Mouse (Mus musculus): ENCODE results near the gene Mrpl1.

Mrpl1 gene

DNA sequence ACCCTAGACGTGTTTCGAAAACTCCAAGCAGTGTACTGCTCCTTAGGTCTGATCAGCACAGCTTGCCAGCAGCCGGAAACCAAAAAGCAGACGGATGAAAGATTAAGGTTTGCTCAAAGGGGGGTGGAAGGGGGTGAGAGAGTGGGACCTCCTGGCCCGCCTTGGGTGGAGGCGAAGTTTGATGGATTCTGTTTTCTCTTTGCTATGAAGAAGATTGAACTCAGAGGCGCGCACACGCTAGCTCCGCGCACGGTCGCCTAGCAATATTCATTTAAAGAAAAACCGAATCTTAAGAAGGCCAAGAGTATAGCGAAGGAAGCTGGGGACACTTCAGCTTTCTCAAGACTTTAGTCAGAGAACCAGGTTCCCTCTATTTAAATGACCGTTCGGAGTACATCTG lies at the start of gene Mrpl1:
Mrpl1 (plus strand) TSS at position 35 of the 400 bp plus-strand sequence.
- peak; percentile 45 for DNase-seq

DNA sequence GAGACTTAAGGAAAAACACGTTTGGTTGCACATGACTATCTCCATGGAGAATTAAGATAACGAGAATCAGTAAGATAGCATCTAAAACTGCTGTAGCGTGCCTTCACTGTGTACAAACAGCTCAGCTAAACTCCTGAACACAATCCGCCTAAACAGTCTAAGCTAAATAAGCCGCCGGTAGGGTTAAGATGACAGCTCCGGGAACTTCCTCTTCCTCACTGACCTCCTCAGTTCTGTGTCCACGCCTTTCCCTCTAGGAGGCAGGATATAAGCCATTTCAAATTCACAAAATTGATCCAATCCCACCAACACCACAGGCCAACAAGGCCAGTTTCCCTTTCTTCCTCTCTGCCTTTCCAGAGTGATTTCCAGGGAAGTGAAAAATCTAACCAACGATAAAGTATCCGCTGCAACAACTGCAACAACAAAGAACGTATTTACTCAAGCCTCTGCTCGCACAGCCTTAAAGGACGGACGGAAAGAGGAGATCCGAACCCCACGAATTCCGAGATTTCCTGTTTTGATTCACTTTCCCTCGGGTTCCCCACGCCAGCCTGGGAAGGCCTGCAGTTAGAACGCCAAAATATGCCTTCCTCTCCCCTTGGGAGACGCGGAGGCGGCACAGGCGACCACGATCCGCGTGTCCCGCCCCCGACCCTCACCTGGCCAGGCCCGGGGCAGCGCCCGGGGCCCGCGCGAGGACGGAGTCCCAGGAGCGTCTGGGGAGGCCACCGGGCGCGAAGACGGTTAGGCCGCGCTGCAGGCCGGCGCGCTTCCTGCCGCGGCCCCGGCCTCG lies 48.6 kb upstream of the Mrpl1 start:
- DNase-seq = peak; percentile 27

DNA sequence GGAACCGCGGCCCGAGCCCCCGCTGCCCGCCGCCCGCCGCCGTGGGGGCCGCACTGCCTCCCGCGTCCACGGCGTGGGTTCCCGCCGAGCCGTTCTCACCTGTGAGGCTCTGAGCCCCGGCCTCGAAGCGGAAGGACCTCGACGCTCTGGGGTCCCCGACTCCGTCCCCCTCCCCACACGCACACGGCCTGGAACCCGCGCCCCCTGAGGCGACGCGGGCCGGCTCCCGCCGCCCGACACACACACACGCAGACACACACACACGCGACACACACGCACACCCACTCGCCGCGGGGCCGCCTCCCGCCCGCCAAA lies 48.1 kb upstream of the Mrpl1 start:
- no peak for DNase-seq

DNA sequence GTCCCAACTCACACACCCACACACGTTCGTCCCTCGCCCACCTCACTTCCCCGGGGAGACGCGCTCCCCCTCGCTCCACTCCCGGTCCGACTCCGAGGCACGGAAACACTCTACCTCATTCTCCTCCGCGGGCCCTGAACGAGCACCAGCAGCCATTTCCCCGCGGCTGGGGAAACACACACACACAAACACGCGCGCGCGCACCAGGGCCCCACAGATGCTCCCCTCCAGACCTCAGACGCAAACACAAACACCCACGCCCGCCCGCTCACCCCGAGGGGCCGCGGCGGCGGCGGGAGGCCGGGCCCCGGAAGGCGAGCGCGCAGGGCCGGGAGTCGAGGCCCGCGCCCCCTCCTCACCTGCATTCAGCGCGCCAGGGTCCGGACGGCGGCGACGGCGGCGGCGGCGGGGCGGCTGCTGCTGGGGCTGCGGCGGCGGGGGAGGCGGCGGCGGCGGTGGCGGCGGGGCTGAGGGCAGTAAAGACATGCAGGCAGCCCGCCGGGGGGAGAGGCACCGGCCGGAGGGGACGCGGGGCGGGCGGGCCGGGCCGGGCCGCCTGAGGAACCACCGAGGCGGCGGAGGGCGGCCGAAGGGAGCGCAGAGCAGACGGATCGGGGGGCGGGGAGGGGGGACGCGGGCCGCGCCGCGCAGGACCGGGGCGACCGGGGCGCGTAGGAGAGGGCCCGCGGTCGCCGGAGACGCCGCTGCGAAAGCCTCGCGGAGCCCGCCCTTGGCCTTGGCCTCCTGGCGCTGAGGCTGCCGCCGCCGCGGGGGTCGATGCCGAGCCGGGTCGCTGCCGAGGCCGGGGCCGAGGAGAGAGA lies 47.5 kb upstream of the Mrpl1 start:
- peak; percentile 75 for DNase-seq

DNA sequence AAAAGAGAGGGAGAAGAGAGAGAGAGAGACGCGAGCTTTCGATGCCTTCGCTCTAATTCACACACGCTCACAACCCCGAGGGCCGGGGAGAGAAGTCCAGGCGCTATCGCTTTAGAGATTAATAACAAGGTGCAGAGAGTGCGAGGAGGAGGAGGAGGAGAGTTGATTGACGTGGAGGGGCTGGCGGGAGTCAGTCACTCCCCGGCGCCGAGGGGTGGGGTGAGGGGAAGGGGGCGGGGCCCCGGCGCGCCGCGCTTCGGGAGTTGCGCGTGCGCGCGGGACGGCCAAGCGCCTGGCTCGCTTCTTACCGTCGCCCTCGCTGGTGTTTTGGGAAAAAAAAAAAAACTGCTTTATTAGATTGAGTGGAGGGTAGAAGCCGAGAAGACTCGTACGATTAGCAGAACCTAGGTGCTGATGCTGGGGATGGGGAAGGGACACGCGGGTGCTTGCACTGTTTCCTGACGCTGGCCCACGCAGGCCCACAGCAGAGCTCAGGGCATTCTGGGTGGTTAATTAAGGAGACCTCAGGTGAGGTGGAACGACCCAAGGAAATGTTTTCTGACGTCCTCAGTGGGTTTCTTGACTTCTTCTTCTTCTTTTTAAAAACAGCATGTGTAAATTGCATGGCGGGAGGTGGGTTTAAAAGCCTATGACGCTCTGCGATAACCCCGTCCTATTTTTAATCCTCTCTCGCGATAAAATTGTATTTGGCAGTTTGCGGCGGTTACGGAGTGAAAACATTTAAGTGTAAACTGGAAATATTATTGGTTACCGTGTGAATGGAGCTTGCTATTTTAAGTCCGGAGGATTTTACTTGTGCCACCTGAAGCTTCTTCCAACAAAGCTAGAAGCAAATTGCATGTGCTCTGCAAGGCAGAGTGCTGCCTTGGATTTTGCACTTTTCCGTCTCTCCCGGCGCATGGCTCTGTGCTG lies 46.6 kb upstream of the Mrpl1 start:
- peak; percentile 85 for DNase-seq

DNA sequence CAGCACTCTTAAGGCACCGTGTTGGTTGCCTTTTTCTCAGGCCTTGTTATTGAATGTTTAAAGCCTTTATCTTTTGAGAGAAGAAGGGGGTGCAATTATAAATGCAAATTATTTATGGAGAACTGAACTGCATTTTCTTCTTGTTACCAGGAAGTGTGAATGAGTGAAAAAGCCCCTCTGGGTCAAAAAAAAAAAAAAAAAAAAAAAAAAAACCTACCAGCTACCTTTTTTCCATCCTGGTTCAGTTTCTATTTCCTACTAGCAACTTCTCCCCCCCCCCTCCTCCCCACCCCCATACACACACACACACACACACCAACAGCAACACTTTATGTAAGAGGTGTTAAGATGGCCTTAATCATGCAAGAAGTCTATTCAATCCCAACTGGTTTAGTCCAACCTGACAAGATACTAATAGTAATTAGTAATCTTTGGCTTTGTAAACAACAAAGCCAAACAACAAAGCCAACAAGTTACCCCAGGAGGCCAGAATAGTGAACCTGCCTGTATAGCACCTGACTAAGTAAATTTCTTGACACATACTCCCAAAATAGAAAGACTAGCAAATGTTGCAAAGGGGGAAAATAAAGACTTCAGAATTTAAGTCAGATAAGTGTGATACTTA lies 45.8 kb upstream of the Mrpl1 start:
- no peak for DNase-seq

DNA sequence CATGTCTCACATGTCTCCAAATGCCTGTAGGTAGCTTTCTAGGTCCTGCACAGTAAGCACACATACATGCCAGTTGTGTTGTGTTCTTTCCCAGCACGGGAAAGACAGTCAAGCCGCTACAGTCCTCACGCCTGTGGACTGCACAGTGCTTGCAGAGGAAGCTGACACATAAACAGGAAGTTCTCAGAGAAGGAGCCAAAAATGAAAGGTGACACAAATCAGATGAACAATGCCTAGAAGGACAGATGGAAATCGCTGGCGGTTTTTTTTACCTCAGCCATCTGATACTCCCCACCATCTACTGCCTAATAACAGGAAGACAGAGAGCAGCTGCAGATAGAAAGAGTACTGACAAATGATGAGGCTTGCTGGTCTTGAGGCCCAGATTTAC lies 45.3 kb upstream of the Mrpl1 start, which contains the start of gene Cnot6l:
Cnot6l (minus strand) TSS at position 151 of the 391 bp plus-strand sequence.
- DNase-seq = peak; percentile 28

DNA sequence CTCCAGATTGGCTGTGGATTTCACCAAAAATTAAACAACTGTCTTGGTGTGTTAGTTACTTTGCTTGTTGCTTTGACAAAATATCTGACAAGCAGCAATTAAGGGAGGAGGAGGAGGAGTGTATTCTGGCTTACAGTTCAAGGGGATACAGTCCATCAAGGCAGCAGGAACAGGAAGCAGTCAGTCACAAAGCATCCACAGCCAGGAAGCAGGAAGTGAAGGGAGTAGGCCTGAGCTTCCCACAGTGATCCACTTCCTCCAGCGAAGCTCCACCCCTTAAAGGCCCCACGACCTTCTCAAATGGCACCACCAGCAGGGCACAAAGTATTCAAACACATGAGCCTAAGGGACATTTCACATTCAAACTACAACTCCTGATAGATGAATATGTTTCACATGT lies 42.5 kb upstream of the Mrpl1 start:
- DNase-seq = no peak

DNA sequence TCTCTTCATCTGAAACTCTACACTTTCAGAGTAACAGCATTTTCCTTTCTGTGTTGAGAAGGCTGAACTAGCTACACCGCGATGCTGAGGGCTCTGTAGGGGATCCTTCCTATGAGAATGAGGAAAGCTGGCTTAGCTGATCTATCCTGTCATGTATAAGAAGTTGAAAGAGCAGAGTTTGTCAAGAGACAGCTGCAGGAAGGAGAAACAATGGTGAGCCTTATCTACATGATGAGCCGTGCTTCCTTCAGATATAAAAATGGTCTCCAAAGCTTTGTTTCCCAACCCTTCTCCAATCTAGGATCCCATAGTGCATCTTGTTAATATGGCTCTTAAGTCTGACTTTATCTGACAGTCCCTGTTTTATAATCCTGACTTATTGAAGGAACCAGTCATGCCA lies 38.9 kb upstream of the Mrpl1 start:
- DNase-seq = no peak

DNA sequence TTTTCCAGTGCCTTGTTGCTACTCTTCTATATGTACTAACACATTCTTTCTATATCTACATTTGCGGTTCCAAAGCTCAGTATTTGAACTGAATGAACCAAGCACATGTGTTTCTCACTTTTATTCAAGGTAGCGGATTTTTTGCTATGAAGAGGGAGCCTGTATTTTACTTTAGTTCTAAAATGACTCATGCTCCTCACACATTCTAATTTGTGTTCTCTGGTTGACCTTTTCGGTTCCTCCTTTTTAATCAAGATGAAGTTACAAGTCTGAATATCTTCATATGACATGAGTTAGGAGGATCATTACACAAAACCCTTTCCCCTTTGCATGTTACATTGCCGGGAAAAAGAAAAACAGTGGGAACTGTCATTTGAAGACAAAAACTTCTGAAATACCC lies 37.5 kb upstream of the Mrpl1 start:
- DNase-seq = no peak

DNA sequence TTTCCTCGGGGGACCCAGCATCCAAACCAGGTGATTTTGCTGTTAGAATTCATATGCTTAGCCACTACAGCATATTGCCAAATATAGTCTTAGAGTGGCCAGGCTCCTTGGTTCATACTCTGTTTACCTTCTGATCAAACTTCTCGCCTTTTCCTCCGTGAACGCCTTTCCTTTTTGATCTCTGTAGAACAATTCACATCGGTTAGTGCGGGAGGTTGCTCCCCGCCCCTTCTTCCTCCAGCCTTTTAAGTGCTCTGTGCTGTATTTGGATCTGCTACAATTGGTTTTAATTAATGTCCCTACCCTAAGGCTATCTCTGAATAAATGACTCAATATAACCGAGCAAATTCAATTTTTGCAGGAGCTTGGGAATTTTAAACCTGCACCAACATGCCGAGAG lies 33.2 kb upstream of the Mrpl1 start:
- DNase-seq = no peak

DNA sequence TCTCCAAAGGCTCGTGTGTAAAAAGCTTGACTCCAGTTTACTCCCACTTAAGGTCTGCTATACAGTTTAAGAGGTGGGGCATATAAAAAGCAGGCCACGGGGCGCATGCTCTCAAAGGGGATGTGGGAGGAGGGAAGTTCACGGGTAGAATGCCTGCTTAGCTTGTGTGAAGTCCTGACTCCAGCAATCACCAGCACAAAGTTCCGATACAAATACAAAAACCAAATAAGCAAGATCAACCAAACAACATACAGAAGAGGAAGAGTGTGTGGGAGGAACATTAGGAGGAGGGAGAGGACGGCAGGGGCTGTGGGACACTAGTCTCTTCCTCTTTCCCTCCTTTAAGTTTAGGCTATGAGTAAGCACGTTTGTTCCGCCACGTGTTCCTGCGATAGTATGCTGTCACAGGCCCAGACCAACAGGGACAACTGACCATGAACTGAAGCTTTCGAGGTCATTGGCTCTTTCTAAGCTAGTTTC lies 32.4 kb upstream of the Mrpl1 start:
- no peak for DNase-seq

DNA sequence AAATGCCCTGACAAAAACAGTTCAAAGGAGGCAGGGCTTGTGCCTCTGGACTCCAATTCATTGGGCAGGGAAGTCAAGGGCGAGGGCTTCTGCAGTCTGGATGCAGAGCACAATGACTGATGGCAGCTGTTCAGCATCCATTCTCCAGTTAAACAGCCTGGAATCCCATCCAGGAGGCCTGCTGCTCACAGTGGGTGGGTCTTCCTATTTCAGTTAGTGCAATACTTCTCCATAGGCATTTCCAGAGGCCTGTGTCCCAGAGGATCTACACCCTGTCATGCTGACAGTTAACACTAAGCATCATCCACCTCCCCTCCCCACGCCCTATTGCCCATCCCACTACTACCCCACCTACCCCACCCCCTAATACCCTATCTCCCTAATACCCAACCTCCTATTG lies 26.1 kb upstream of the Mrpl1 start:
- no peak for DNase-seq

DNA sequence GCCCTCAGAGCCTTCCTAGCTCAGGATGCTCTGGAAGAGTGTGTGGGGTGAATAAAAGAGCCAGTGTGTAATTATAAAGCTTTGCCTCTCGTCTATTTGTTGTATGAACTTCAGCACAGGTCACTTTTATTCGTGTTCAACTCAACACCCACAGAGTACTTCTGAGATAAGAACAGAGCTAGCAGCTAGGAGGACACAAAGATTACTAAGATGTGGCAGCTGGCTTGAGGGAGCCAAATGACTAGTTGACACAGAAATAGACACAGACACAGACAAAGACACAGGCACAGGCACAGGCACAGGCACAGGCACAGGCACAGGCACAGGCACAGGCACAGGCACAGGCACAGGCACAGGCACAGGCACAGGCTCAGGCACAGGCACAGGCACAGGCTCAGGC lies 25.3 kb upstream of the Mrpl1 start:
- DNase-seq = no peak

DNA sequence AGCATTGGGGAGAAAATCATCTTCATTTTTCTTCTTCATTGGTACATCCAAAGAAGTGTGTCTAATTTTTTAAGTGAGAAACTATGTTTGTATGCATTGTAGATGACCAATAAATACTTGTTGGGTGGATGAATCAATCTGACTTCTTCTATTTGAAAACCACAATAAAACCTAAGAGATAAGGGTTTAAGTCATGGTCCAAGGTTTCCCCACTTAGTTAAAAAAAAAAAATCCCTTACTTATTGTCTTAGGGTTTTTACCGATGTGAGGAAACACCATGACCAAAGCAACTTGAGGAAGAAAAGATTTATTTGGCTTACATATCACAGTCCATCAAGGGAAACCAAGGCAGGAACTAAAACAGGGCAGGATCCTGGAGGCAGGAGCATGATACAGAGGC lies 19.5 kb upstream of the Mrpl1 start:
- DNase-seq = no peak

DNA sequence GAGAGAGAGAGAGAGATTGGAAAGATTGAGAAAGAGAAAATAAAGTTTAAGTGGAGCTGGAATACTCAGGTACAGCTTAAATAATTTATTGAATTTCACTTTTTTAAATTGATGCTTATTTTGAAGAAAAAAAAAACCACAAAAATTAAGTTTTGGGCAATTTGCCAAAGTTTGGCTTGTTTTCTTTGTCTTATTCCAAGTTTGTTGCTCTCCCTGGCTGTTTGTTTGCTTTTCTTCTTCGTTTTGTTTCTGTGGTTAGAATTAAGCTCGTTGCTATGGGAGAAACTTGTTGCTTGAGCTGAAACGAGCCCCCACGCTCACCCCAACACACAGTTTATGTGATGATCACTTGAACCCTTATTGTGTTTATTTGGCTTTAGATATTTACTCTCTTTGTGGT lies 18.0 kb upstream of the Mrpl1 start:
- DNase-seq = no peak

DNA sequence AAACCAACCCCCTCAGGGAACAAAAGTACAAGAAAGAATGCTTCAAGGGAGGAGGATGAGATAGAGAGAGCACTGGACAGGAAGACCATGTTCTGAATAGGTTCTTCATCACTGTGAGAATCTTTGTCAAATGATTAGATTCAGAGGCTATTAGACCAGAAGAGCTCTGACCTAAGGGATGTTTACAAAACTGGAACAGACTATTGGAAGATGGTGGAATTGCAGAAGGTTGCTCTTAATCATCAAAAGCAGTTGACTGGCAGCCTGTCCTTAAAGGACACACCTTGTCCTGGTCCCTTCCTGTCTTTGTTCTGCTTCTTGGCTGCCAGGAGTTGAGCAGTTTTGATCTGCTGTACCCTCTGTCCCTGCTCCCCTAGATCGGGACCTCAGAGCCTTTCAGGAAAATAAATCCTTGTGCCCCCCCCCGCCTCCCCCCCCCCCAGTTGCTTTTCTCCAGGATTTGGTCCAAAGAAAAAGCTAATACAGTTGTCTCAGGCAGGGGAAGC lies 12.7 kb upstream of the Mrpl1 start:
- no peak for DNase-seq

DNA sequence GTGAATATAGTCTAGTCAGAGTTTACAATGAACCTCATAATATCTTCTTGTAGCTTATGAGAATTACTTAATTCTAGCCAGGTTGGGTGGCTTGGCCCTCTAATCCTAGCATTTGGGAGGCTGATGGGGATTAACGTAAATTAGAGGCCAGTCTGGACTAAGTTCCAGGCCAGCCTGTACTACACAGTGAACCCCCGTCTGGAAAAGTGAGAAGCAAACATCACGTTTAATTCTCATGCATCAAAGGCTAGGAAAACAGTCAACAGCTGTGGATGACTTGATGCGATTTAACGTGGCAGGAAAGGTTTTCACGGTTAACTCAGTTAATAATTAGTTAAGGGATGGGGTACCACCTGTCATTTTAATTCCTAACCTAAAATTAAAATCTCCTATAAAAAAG lies 11.0 kb upstream of the Mrpl1 start:
- no peak for DNase-seq

DNA sequence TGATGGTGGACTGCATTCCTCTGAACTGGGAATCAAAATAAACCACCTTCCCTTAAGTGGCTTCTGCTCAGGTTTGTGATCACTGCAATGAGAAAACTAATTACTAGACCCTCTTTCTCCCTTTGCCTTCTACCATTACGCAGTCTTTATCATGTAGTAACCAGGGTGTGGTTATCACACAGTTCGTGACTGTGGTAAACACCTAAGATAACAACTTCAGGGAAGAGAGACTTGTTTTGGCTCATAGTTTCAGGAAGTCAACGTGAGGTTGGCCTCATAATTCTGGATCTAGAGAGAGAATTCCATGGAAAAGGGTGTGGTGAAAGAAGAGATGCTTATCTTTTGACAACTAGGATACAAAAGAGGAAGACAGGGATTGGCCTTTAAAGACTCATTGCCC lies 9.0 kb upstream of the Mrpl1 start:
- no peak for DNase-seq

DNA sequence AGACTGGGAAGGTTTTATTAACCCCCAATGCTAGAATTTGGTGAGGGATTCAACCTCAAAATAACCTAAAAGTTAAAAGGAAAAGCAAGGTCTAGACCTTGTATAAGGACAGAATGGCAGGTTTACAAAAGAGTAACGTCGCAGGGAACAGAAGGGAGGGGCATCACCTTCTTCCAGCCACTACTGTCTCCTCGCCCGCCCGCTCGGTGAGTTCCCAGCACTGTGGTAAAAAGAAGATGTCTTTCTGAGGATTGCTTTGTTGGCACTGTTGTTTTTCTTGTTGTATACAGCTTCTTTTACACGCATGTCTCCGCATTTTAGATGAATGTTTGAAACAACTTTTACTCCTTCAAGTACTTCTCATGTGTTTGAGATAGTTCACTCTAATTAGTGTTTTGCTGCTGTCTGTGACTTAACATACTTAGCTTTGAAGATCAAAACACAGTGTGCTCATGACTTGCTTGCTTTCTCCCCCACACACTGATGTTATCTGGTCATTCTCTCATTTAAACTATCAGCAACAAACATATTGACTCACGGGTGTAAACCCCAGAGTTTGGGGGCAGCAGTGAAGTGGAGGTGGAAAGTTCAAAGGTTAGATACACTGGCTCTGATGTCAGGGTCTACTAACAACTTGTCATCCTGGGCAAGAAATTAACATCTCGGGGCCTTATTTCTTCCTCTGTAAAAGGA lies 7.7 kb upstream of the Mrpl1 start:
- DNase-seq = no peak

DNA sequence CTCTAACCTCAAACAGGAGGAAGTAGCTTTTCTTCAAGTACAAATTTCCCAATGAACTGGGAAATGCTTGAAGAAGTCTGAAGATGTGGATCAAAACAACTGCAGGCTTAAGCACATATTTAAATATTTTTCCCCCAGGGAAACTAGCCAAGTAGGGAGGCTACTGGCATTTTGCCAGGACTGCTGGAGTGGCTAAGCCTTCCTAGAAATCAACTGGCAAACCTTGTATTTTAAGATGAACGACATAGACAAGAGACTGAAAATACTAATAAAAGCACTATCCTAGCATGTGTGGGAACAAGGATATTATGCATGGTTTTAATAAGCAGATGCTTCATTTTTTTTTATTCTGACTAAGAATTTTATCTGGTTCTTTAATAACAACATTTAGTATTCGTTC lies 2.4 kb upstream of the Mrpl1 start:
- DNase-seq = no peak

DNA sequence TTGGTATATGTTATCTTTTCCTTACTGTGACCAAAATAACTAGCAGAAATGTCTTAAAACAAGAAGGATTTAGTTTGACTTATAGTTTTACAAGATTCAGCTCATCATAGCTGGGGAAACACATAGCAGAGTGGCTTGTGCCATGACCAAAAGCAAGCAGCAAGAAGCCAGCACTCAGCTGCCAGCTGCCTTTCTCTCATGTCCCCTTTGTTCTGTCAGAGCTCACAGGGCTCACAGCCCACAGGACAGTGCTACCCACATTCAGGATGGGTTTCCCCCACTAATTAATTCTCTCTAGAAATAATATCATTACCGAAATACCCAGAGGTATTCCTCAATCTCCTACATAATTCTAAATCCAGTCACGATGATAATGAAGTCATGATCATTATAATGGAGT lies 1.8 kb upstream of the Mrpl1 start:
- DNase-seq = no peak
